Mouse (Mus musculus): ENCODE data around the gene Pik3c2b.

DNA sequence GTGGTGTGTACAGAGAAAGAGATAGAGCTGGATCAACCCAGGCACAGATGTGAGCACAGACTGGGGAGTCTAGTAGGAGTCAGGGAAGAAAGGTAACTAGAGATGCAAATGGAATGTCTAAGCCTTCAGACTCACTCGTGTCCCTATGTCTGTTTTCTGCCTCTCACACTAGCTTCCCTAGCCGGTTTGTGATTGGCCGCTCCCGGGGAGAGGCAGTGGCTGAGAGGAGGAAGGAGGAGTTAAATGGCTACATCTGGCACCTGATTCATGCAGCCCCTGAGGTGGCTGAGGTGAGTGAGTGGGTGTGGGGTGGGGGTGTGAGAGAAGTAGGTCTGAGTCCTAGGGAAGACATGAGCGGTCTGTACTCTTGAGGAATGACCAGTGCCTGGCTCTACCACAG is 56.6 kb downstream of the Pik3c2b start:
- TF ChIP-seq CTCF (IDR thresholded peaks at IDR 0.05; ENCODE audit: control insufficient read depth, insufficient read depth, insufficient read length) (no peak), MAX (IDR thresholded peaks at IDR 0.05) (no peak), USF1 (IDR thresholded peaks at IDR 0.05; ENCODE audit: low read depth) (no peak), MYOG (IDR thresholded peaks at IDR 0.05; ENCODE audit: control insufficient read depth, extremely low read depth, insufficient read length) (no peak), CEBPB (IDR thresholded peaks at IDR 0.05; ENCODE audit: low read depth) (no peak), MYOD1 (IDR thresholded peaks at IDR 0.05; ENCODE audit: control insufficient read depth, insufficient read length, low read depth) (no peak), FOSL1 (IDR thresholded peaks at IDR 0.05; ENCODE audit: insufficient read depth, low read length, poor library complexity, severe bottlenecking) (no peak)

Data from C2C12 (cell line).